Mouse (Mus musculus) limb, embryonic 14.5 days (tissue): ENCODE measurements around the gene BC048679. TPM values are rescaled to one million over a fixed set of nuclear protein-coding genes. Genes with fewer than 3 reads are reported as not detected.

Experiments
- ATAC-seq: fragments of 200-750 bp; cut with Nextera tagmentation; 2 replicates; pipeline ENCODE4 v1.8.0; 2017; ENCODE audit warnings: low read depth, moderate number of reproducible peaks, moderate TSS enrichment; ENCODE audit not compliant: low FRiP score
- DNase-seq: peaks from one replicate; pipeline ENCODE4 v3.0.0-alpha.2; 2015; ENCODE audit warnings: low spot score
- H3K27ac ChIP-seq: fragments of 300-500 bp; sonication (generic); replicated peaks from 2 replicates; pipeline ENCODE4 v1.5.1; 2014; ENCODE audit warnings: low read depth, mild to moderate bottlenecking, low read length, moderate library complexity, mixed read lengths
- H3K27me3 ChIP-seq: fragments of 300-500 bp; sonication (generic); 2 replicates; pipeline ENCODE4 v1.6.1; 2014; ENCODE audit warnings: low read length, mixed read lengths; ENCODE audit not compliant: control insufficient read depth, insufficient read depth
- H3K36me3 ChIP-seq: fragments of 300-500 bp; sonication (generic); 2 replicates; pipeline ENCODE4 v1.6.1; 2014; ENCODE audit warnings: mild to moderate bottlenecking, low read length, moderate library complexity, mixed read lengths; ENCODE audit not compliant: control insufficient read depth, insufficient read depth
- H3K4me1 ChIP-seq: fragments of 300-500 bp; sonication (generic); 2 replicates; pipeline ENCODE4 v1.6.1; 2014; ENCODE audit warnings: antibody characterized with exemption, low read length, mixed read lengths; ENCODE audit not compliant: control insufficient read depth, insufficient read depth
- H3K4me2 ChIP-seq: fragments of 300-500 bp; sonication (generic); replicated peaks from 2 replicates; pipeline ENCODE4 v1.6.1; 2014; ENCODE audit warnings: low read depth, mild to moderate bottlenecking, low read length, moderate library complexity; ENCODE audit not compliant: severe bottlenecking
- H3K4me3 ChIP-seq: fragments of 300-500 bp; sonication (generic); replicated peaks from 2 replicates; pipeline ENCODE4 v1.5.1; 2014; ENCODE audit warnings: low read length
- H3K9ac ChIP-seq: fragments of 300-500 bp; sonication (generic); 2 replicates; pipeline ENCODE4 v1.6.1; 2014; ENCODE audit warnings: mild to moderate bottlenecking, low read depth, low read length, moderate library complexity; ENCODE audit not compliant: severe bottlenecking
- H3K9me3 ChIP-seq: fragments of 300-500 bp; sonication (generic); 2 replicates; pipeline ENCODE4 v1.6.1; 2016; ENCODE audit warnings: low read length; ENCODE audit not compliant: control insufficient read depth
- POLR2A ChIP-seq: fragments of 200-500 bp; IDR thresholded peaks from 2 replicates; pipeline ENCODE4 v1.8.0; 2012; ENCODE audit warnings: inconsistent platforms, mild to moderate bottlenecking, moderate library complexity, borderline replicate concordance; ENCODE audit not compliant: insufficient read depth, insufficient read length; ENCODE audit errors: extremely low read depth
- WGBS: fragments of 180-500 bp; shearing (Covaris S2); extraction: QIAGEN DNeasy Blood & Tissue Kit; methylation state at CpG from one replicate; pipeline ENCODE4 v1.1.7; 2014; 5-methylcytosine and 5-hydroxymethylcytosine counted together
- polyA plus RNA-seq, 2 experiments: library from polyadenylated mRNA; depleted of rRNA in 1 of 2; stranded (reverse) in 1 of 2; unstranded in 1 of 2; fragments of >200 nt; fragmentation: Nextera tagmentation in 1 of 2; extraction: Ambion mirVana in 1 of 2; gene quantifications; 2 replicates each; pipeline versions ENCODE4 v1.2.1 to v1.2.3; 2012 to 2014

The BC048679 gene
- polyA plus RNA-seq, 2 experiments, result not detected

DNA sequence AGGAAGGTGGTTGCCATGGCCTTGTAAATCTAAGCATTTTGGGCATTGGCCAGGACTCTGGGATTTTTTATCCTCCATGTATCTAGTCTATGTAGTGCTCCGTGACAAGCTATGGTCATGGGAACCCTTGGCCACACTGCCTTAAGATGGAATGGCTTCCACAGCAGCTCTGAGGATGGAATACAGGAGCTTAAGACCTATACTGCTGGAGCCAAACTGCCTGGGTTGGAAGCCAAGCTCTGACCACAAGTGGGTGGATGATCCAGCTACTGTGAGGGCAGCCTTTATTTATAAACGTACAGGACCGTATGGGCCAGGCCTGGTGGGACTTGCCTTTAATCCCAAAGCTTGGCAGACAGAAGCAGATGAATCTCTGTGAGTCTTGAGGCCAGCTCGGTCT, 38.4 kb upstream of the BC048679 start:
- Histone ChIP-seq H3K27me3 (no peaks in the 10 kb centered on the region), H3K4me2 (no peak overlapping the region), H3K4me1 (no peaks in the 10 kb centered on the region), H3K4me3 (no peak overlapping the region), H3K27ac (no peak overlapping the region), H3K9me3 (peaks cover 6% of the 10 kb centered on the region), H3K9ac (no peak overlapping the region), H3K36me3 (peaks cover 45% of the 10 kb centered on the region)
- ATAC-seq (no peak), DNase-seq (no peak)
- 80% methylated on average over 4 of the region's 4 CpGs for WGBS
- TF ChIP-seq POLR2A, result no peak

DNA sequence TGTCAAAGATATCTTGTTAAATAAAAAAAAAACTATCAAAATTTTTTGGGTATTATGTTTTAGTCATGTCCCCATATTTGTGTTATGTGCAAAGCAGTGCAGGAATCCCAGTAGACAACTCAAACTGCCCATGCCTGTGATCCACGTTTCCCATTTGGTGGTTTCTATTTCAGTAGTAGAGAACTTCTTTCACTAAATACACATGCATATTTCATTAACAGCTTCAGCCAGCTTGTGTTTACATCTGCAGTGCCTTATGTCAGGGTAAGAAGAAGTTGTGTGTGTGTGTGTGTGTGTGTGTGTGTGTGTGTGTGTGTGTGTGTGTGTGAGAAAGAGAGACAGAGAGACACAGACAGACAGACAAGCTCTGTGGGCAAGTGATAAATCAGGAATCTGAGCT, 33.4 kb upstream of the BC048679 start:
- DNase-seq, result no peak
- Histone ChIP-seq H3K27me3 (no peaks in the 10 kb centered on the region), H3K27ac (no peak overlapping the region), H3K4me2 (no peak overlapping the region), H3K36me3 (peaks cover 81% of the 10 kb centered on the region), H3K9ac (no peak overlapping the region), H3K9me3 (peaks cover 6% of the 10 kb centered on the region), H3K4me3 (no peak overlapping the region), H3K4me1 (no peaks in the 10 kb centered on the region)
- 89% methylated on average over 1 of the region's 1 CpGs for WGBS
- no peak for TF ChIP-seq POLR2A
- no peak for ATAC-seq

DNA sequence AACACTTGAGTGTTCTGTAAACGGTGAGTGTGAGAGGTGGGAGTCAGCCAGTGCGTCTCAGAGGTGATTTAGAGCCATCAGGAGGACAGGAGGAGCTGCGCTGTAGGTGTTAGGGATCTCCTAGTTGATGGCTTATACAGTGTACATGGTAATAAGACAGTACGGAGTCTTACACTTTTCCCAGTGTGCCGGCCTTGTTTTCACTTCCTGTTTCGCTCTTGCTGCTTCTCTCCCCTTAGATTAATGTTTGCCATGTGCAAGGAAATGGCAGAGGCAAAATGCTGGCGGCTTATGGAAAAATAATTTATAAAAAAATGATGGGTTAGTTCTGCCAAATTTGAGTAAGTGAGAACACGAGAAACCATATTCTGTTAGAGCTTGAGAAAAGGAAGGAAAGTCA, 30.8 kb upstream of the BC048679 start:
- no peak for ATAC-seq
- no peak for TF ChIP-seq POLR2A
- Histone ChIP-seq H3K4me3 (no peak overlapping the region), H3K36me3 (peaks cover 68% of the 10 kb centered on the region), H3K9me3 (peaks cover 6% of the 10 kb centered on the region), H3K27me3 (no peaks in the 10 kb centered on the region), H3K4me1 (peaks cover 12% of the 10 kb centered on the region), H3K4me2 (no peak overlapping the region), H3K9ac (no peak overlapping the region), H3K27ac (no peak overlapping the region)
- no peak for DNase-seq
- 94% methylated on average over 8 of the region's 8 CpGs for WGBS

DNA sequence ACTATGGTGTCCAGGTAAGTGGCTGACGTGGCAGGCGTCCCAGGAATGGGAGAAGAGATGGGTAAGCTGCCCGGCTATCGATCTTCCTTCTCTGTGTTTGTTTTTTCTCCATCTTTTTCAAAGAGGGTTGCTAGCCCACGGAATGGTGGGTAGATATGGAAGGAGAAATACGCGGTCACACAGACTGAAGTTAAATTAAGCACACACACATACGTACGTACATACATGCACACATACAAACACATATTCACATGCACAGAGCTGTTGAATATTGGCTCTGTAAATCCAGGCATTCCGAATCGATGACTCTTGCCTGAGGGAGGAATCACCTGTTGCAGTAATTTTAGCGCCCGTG, 25.6 kb upstream of the BC048679 start:
- no peaks in the 10 kb centered on the region for H3K27me3 ChIP-seq
- H3K9ac ChIP-seq, result peak overlapping the region; percentile 78
- no peaks in the 10 kb centered on the region for H3K9me3 ChIP-seq
- H3K27ac ChIP-seq, result peak overlapping the region; percentile 96
- H3K4me2 ChIP-seq, result peak overlapping the region; percentile 82
- peak; percentile 33 for ATAC-seq
- peaks cover 18% of the 10 kb centered on the region for H3K36me3 ChIP-seq
- WGBS, result 13% methylated on average over 13 of the region's 13 CpGs
- peaks cover 17% of the 10 kb centered on the region for H3K4me1 ChIP-seq
- H3K4me3 ChIP-seq, result peak overlapping the region; percentile 68
- TF ChIP-seq POLR2A, result no peak
- no peak for DNase-seq

- Histone ChIP-seq H3K4me2 (peak overlapping the region; percentile 82), H3K4me1 (peaks cover 17% of the 10 kb centered on the region), H3K36me3 (peaks cover 13% of the 10 kb centered on the region), H3K27me3 (no peaks in the 10 kb centered on the region), H3K27ac (peak overlapping the region; percentile 96), H3K4me3 (peak overlapping the region; percentile 68), H3K9me3 (no peaks in the 10 kb centered on the region), H3K9ac (peak overlapping the region; percentile 78)
- 1% methylated on average over 31 of the region's 31 CpGs for WGBS
- DNase-seq (peak; percentile 97), ATAC-seq (peak; percentile 99)
- TF ChIP-seq POLR2A, result peak; percentile 94; the same call in 1 of the 2 replicates
Observed at GRCm38 (mm10) chr7:81523008-81523662, 25.1 kb upstream of the BC048679 start.
